ENCODE assay signal across 8 mouse cellular contexts in the genomic region with DNA sequence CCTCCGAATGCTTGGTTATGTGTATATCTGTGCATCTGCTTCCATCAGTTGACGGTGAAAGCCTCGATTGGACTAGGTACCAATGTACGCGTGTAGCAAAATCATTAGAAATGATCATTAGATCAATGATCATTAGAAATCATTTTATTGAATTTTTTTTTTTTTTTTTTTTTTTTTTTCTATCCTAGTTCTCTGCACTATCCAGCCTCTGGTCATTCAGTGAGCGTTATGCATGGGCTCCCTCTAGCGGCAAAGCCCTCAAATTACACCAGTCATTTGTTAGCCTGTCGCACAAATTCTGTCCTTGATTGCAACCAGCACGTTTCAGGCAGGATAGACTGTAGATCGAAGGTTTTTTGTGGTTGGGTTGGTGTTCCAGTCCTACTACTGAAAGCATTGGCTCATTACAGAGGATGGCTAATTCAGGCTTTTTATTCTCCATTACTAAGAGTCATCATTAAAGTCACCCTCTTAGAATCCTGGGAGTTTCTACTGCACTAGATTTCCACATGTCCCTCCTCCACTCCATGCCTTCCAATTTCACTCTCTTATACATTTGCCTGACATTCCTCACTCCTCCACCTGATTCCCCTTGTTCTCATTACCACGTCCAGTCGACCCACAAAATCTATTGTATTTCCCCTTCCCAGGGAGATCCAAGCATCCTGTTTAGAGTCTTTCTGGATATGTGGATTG. TPM values are rescaled to one million over a fixed set of nuclear protein-coding genes. Genes with fewer than 3 reads are reported as not detected.
A peak's percentile ranks its signal among the peaks of the same experiment; 100 is the strongest.
DNase-seq lines count a peak whose midpoint lies in the region; ATAC-seq lines count a peak whose summit lies in the region.

No protein-coding gene starts in this region.

- H3K36me3 ChIP-seq in embryonic facial prominence, embryonic 11.5 days (replicated peaks; ENCODE audit: control insufficient read depth, insufficient read depth, low read depth, low read length): no peaks in the 10 kb centered on the region
- H3K36me3 ChIP-seq in midbrain, embryonic 14.5 days (ENCODE audit: control insufficient read depth, insufficient read depth, low read length): no peaks in the 10 kb centered on the region

- peak; percentile 36 to 64 for DNase-seq in heart, postnatal 10 days
- no peak for DNase-seq in heart, postnatal 25 days (ENCODE audit: low spot score)
- peak; percentile 30 to 44 for DNase-seq in adrenal gland, adult 18-20 months (ENCODE audit: low spot score in 2 of 2)
- DNase-seq in embryonic facial prominence, embryonic 11.5 days (ENCODE audit: low spot score): peak; percentile 74
- peak; percentile 18 for DNase-seq in hindlimb bud, embryonic 11.5 days (ENCODE audit: extremely low spot score, low read depth, low spot score)
- peak; percentile 12 to 30 for DNase-seq in left cerebral cortex, adult 8-10 months (ENCODE audit: low spot score in 2 of 2)
- peak; percentile 80 for DNase-seq in midbrain, embryonic 14.5 days
- peak; percentile 4 to 16 for DNase-seq in spleen, postnatal 36 days (ENCODE audit: low spot score in 2 of 2)

- no peaks in the 10 kb centered on the region for H3K9me3 ChIP-seq in embryonic facial prominence, embryonic 11.5 days (replicated peaks; ENCODE audit: control insufficient read depth, low read length)
- H3K9me3 ChIP-seq in midbrain, embryonic 14.5 days (ENCODE audit: control insufficient read depth, low read length): no peaks in the 10 kb centered on the region

- H3K27ac ChIP-seq in embryonic facial prominence, embryonic 11.5 days (replicated peaks; ENCODE audit: low read depth, low read length): no peak overlapping the region
- no peak overlapping the region for H3K27ac ChIP-seq in midbrain, embryonic 14.5 days (replicated peaks; ENCODE audit: low read depth, low read length)

- H3K4me1 ChIP-seq in embryonic facial prominence, embryonic 11.5 days (ENCODE audit: control insufficient read depth, insufficient read depth, low read length): no peaks in the 10 kb centered on the region
- H3K4me1 ChIP-seq in midbrain, embryonic 14.5 days (ENCODE audit: control insufficient read depth, insufficient read depth, low read length): no peaks in the 10 kb centered on the region

- H3K4me2 ChIP-seq in embryonic facial prominence, embryonic 11.5 days (ENCODE audit: low read depth, low read length): no peak overlapping the region
- H3K4me2 ChIP-seq in midbrain, embryonic 14.5 days (ENCODE audit: low read length): no peak overlapping the region

- 38% methylated on average over 12 of the region's 12 CpGs for WGBS in embryonic facial prominence, embryonic 11.5 days
- WGBS in midbrain, embryonic 14.5 days: 39% methylated on average over 12 of the region's 12 CpGs

- H3K27me3 ChIP-seq in embryonic facial prominence, embryonic 11.5 days (ENCODE audit: control insufficient read depth, insufficient read depth, low read length): no peaks in the 10 kb centered on the region
- no peaks in the 10 kb centered on the region for H3K27me3 ChIP-seq in midbrain, embryonic 14.5 days (ENCODE audit: control insufficient read depth, insufficient read depth, low read length)

- 0 out of 2 replicates have a peak, but pooled peaks have one; percentile 9 for ATAC-seq in embryonic facial prominence, embryonic 11.5 days (replicated peaks; ENCODE audit: insufficient number of reproducible peaks, low FRiP score, low TSS enrichment, low read depth)
- ATAC-seq in midbrain, embryonic 14.5 days (ENCODE audit: low FRiP score, low TSS enrichment): no peak; the same call in 1 of the 2 replicates

- intact Hi-C loops in heart, postnatal 10 days (cut with DNase I): no loop called here
- intact Hi-C loops in heart, postnatal 25 days (cut with DNase I): no loop called here

- no peak overlapping the region for H3K9ac ChIP-seq in embryonic facial prominence, embryonic 11.5 days (replicated peaks; ENCODE audit: low read length)
- no peak overlapping the region for H3K9ac ChIP-seq in midbrain, embryonic 14.5 days (replicated peaks; ENCODE audit: low read length)

- H3K4me3 ChIP-seq in embryonic facial prominence, embryonic 11.5 days (ENCODE audit: low read depth, low read length): no peak overlapping the region
- no peak overlapping the region for H3K4me3 ChIP-seq in midbrain, embryonic 14.5 days (replicated peaks; ENCODE audit: low read depth, low read length)

RNA-seq across cellular contexts. Expression of gene Zbbx, which starts 38.1 kb away (rescaled TPM):
- not detected for total RNA-seq in heart, postnatal 10 days (2021)
- total RNA-seq in heart, postnatal 25 days (2021): not detected
- total RNA-seq in adrenal gland, adult 18-20 months (2021): not detected
- not detected in 2 replicates for polyA plus RNA-seq in embryonic facial prominence, embryonic 11.5 days (2014; fragmentation: Nextera tagmentation; extraction: Ambion mirVana)
- 1 to 10 TPM; 2.1 to 2.9 (median 2.8) TPM for total RNA-seq in left cerebral cortex, adult 8-10 months (2022)
- 0.20 and 0.72 TPM in 2 replicates for polyA plus RNA-seq in midbrain, embryonic 14.5 days (2014; fragmentation: Nextera tagmentation; extraction: Ambion mirVana)
